Mouse (Mus musculus): ENCODE data around the gene Gm3417.
"Not testable (repeated sequence)": the region's sequence is repeated elsewhere in the genome, so short reads cannot be mapped to it uniquely, and the experiment has no call there.

DNA sequence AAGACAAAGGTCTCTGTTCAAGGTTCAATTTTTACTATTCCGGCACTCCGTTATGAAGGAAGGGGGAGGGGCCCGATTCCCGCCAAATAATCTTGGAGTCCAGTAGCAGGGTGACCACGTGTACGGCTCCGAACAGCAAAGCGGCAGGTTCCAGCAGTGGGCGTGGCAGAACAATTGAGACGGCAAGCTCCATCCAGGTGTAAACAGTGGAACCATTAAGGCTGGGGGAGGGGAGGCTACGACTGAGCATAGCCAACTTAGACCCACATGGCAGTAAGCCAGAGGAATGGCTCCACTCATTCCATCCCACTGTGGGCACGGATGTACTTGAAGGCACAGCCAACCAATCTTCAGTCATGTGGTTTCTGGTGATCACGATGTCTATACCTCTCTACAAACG, 43.3 kb downstream of the Gm3417 start:
- TF ChIP-seq CTCF, EP300 (IDR thresholded peaks at IDR 0.05; ENCODE audit: low read depth): not testable (repeated sequence)

All from heart, postnatal 0 days (tissue).